Mouse (Mus musculus): ENCODE measurements at regions not wholly inside any gene's neighbourhood (a gene's known extent, or its start where the extent isn't known, plus 50 kb on each side); places are given as distances from the start of the nearest gene placed in this dataset.

DNA sequence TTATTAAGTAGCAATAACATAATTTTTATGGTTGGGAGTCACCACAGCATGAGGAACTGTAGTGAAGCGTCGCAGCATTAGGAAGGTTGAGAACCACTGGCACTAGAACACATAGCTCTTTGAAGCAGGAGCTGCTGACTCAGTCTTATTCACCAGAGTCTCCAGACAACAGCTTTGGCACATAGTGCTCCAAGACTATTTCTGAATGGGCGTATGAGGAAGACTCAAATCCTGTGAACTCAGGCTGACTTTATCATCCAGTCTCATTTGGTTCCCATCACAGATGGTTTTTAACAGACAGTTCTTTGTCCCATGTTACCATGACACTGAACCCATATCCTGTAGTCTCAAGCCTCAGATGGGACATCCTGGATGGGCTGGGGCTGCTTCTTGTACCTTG is 282.5 kb downstream of the 4933412E24Rik start:
- 91% methylated on average over 3 of the region's 3 CpGs for WGBS
- DNase-seq, result no peak
- Histone ChIP-seq H3K4me3 (replicated peaks; ENCODE audit: extremely low read depth, low read depth, low read length) (no peak overlapping the region), H3K4me1 (ENCODE audit: control insufficient read depth, insufficient read depth, low read length) (no peaks in the 10 kb centered on the region)
- TF ChIP-seq CTCF (IDR thresholded peaks at IDR 0.05; ENCODE audit: insufficient read depth, low read length) (no peak), POLR2A (IDR thresholded peaks at IDR 0.05; ENCODE audit: borderline replicate concordance, extremely low read depth, low read depth, low read length) (no peak)

DNA sequence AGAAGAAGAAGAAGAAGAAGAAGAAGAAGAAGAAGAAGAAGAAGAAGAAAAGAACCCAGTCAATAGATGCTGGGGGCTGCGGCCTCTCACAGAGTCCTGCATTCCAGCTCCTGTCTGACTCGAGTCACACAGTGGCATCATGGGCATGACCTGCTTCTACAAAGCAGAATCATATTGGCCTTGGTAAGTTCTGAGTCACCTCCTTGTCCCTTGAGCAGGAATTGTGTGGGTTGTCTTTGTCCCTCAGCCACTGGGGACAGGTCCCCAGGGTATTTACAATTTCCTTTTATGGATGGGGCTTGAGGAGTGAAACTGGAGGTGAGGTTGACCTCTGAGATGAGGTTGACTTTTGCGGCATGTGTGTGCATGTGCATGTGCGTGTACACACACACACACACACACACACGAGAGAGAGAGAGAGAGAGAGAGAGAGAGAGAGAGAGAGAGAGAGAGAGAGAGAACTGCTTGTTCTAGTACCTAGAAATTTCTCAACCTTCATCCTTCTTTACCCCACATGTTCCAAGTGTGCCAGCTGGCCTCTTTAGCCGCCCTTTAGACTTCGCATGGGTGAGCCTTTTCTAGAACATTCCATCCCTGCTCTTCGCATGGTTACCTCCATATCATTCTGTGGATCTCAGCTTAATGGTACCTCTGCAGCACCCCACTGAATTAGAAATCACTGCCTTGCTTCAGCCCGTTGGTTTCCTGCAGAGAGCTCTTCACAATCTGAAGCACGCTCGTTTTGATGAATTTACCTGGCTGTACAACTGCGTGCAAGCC is 283.2 kb downstream of the 4933412E24Rik start:
- DNase-seq, result no peak
- Histone ChIP-seq H3K4me3 (replicated peaks; ENCODE audit: extremely low read depth, low read depth, low read length) (no peak overlapping the region), H3K4me1 (ENCODE audit: control insufficient read depth, insufficient read depth, low read length) (peaks cover 5% of the 10 kb centered on the region)
- TF ChIP-seq CTCF (IDR thresholded peaks at IDR 0.05; ENCODE audit: insufficient read depth, low read length) (no peak), POLR2A (IDR thresholded peaks at IDR 0.05; ENCODE audit: borderline replicate concordance, extremely low read depth, low read depth, low read length) (no peak)
- WGBS, result 74% methylated on average over 12 of the region's 12 CpGs

- no peak for DNase-seq
- H3K4me1 ChIP-seq (ENCODE audit: control insufficient read depth, insufficient read depth, low read length), result peaks cover 5% of the 10 kb centered on the region
- no peak overlapping the region for H3K4me3 ChIP-seq (replicated peaks; ENCODE audit: extremely low read depth, low read depth, low read length)
- TF ChIP-seq POLR2A (IDR thresholded peaks at IDR 0.05; ENCODE audit: borderline replicate concordance, extremely low read depth, low read depth, low read length) (no peak), CTCF (IDR thresholded peaks at IDR 0.05; ENCODE audit: insufficient read depth, low read length) (no peak)
- 71% methylated on average over 8 of the region's 8 CpGs for WGBS
Observed at GRCm38 (mm10) chr15:59731129-59731528, 285.3 kb downstream of the 4933412E24Rik start.

DNA sequence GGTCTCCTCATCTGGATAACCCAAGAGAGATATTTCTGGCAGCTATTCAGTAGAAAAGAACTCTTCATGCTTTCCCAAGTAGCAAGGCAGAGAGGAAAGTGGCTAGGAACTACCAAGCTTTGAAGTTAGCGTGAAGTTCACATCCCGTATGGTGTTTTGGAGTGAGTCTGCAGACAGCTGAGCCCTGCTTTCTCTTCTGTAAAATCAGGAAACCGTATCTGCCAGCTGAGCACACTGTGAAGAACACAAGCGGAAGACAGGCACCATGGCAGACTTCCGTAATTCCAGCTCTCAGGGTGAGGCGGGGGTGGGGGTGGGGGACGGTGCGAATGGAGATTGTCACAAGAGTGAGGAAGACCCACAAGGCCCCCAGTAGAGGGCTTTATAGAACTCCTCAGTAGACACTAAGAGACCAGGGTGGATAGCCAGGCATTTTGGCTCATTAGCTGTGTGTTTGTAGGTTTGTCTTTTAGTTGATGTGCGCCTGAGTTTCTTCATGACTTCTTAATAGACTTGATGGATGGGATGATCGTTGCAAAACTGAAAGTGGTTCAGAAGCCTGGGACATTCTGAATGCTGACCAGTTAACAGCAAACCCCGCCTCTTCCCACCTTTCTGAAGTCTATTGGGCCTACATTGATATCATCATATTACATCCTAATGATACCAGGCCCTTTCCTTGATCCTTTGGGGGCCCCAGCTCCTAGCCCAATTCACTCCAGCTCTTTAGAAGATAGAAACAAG is 287.4 kb downstream of the 4933412E24Rik start:
- WGBS, result 37% methylated on average over 11 of the region's 11 CpGs
- DNase-seq, result no peak

DNA sequence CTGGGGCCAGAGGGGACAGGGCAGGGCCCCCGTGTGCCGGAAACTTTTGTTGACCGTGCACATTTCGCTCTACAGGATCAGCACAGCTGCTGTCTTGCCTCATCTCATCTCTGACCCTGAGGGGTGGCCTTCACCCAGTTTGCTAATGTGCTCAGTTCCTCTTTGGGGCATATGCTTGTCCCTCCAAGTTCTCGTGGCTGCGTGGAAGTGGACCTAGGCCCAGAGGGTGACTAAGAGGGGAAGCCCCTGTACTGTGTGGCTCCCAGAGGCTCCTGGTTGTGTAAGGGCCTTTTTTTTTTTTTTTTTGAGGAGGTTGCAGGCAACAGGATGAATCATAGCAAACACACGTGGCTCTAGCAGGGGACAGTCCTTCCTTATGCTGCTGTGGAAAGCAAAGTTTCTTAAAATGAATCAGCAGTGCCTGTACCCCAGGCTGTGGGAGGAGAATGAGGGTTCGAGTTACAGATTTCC is 288.2 kb downstream of the 4933412E24Rik start:
- peaks cover 5% of the 10 kb centered on the region for H3K4me1 ChIP-seq (ENCODE audit: control insufficient read depth, insufficient read depth, low read length)
- H3K4me3 ChIP-seq (replicated peaks; ENCODE audit: extremely low read depth, low read depth, low read length), result no peak overlapping the region
- 29% methylated on average over 8 of the region's 8 CpGs for WGBS
- no peak for TF ChIP-seq POLR2A (IDR thresholded peaks at IDR 0.05; ENCODE audit: borderline replicate concordance, extremely low read depth, low read depth, low read length)
- peak; percentile 29 for DNase-seq

More for the DNA sequence above, 287.4 kb downstream of the 4933412E24Rik start:
- no peak overlapping the region for H3K4me3 ChIP-seq (replicated peaks; ENCODE audit: extremely low read depth, low read depth, low read length)
- peaks cover 5% of the 10 kb centered on the region for H3K4me1 ChIP-seq (ENCODE audit: control insufficient read depth, insufficient read depth, low read length)
- TF ChIP-seq CTCF (IDR thresholded peaks at IDR 0.05; ENCODE audit: insufficient read depth, low read length) (no peak), POLR2A (IDR thresholded peaks at IDR 0.05; ENCODE audit: borderline replicate concordance, extremely low read depth, low read depth, low read length) (no peak)

DNA sequence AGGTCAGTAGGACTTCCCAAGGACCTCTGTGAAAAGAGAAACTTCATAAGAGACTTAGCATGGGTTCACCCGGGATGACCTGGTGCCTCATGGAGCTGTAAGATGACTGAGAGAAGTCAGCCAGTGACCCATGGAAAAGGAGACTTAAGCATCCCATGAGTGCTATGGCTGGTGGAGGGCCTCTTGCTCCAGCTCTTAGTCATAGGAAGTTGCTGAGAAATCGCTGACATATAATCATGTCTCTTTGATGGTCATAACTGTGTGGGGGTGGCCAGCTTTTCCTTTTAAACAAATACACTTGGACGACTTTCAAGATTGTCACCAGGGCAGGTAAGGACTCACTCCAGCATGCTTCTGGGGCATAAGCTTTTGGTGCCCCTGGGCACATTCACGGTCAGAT is 290.5 kb downstream of the 4933412E24Rik start:
- no peak overlapping the region for H3K4me3 ChIP-seq (replicated peaks; ENCODE audit: extremely low read depth, low read depth, low read length)
- TF ChIP-seq CTCF (IDR thresholded peaks at IDR 0.05; ENCODE audit: insufficient read depth, low read length) (no peak), POLR2A (IDR thresholded peaks at IDR 0.05; ENCODE audit: borderline replicate concordance, extremely low read depth, low read depth, low read length) (no peak)
- 70% methylated on average over 4 of the region's 4 CpGs for WGBS
- no peak for DNase-seq
- peaks cover 5% of the 10 kb centered on the region for H3K4me1 ChIP-seq (ENCODE audit: control insufficient read depth, insufficient read depth, low read length)

DNA sequence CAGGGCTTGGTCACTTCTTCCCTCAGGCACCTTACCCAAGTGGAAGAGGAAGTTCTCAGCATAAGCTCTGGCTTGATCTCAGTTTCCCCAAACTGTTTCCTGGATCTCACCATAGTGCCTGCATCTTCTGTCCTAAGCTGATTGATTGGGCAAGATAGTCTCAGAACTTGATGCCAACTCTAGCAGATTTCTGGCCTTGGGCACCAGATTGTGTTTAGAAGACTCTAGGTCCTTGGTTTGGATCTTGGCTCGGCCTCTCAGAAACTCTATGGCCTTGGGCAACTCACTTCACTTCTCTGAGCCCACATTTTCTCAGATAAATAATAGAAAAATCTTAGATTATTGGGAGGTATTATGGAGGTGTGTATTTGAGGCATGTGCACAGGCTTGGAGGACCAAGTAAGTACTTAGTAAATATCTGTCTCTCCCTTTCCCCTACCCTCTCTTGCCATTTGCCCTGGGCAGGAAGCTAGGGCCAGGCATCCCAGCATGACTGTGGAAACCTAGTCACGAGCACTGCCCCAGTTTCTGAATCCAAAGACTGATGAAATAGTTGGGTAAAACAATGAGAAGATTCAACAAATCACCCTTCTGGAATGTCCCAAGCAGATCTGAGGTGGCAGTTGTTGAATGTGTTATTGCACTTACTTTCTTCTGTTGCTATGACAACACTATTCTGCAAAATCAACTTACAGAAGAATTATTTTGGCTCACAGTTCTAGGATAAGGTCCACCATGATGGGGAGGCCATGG is 293.6 kb downstream of the 4933412E24Rik start:
- DNase-seq, result no peak
- 81% methylated on average over 2 of the region's 2 CpGs for WGBS
- Histone ChIP-seq H3K4me1 (ENCODE audit: control insufficient read depth, insufficient read depth, low read length) (no peaks in the 10 kb centered on the region; the same call in 1 of the 2 replicates), H3K4me3 (replicated peaks; ENCODE audit: extremely low read depth, low read depth, low read length) (no peak overlapping the region)
- TF ChIP-seq CTCF (IDR thresholded peaks at IDR 0.05; ENCODE audit: insufficient read depth, low read length), result no peak
- TF ChIP-seq POLR2A (IDR thresholded peaks at IDR 0.05; ENCODE audit: borderline replicate concordance, extremely low read depth, low read depth, low read length), result no peak

- TF ChIP-seq CTCF (IDR thresholded peaks at IDR 0.05; ENCODE audit: insufficient read depth, low read length) (no peak), POLR2A (IDR thresholded peaks at IDR 0.05; ENCODE audit: borderline replicate concordance, extremely low read depth, low read depth, low read length) (no peak)
- 69% methylated on average over 4 of the region's 4 CpGs for WGBS
- no peak for DNase-seq
- Histone ChIP-seq H3K4me3 (replicated peaks; ENCODE audit: extremely low read depth, low read depth, low read length) (no peak overlapping the region), H3K4me1 (ENCODE audit: control insufficient read depth, insufficient read depth, low read length) (no peaks in the 10 kb centered on the region)
Observed at GRCm38 (mm10) chr15:59721420-59721819, 295.0 kb downstream of the 4933412E24Rik start.

DNA sequence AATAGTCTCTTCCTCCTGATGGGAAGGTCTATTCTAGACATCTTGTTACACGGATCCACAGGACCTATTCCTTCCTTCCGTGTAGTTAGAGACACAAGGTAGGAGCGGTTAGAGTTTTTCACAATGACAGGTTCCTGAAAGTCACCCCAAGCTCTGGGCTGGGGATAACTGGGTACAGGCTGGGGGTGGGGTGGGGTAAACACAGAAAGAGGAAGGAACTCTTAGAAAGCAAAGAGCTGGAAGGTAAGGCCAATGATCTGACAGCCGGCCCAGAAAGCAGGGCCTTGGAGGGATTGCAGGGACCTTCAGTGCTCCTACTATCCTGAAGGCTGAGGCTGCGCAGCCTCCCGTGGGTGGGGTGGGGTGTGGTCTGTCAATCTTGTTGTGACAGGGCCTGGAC is 295.4 kb downstream of the 4933412E24Rik start:
- Histone ChIP-seq H3K4me3 (replicated peaks; ENCODE audit: extremely low read depth, low read depth, low read length) (no peak overlapping the region), H3K4me1 (ENCODE audit: control insufficient read depth, insufficient read depth, low read length) (no peaks in the 10 kb centered on the region)
- no peak for DNase-seq
- TF ChIP-seq POLR2A (IDR thresholded peaks at IDR 0.05; ENCODE audit: borderline replicate concordance, extremely low read depth, low read depth, low read length), result no peak
- no peak for TF ChIP-seq CTCF (IDR thresholded peaks at IDR 0.05; ENCODE audit: insufficient read depth, low read length)
- 79% methylated on average over 6 of the region's 6 CpGs for WGBS

Data from lung, adult 2 months (tissue).